In genomic region chr2:157611735-157612134, GRCm38 (mm10) we compare ENCODE assay signal across 20 mouse cellular contexts. TPM values are rescaled to one million over a fixed set of nuclear protein-coding genes. Genes with fewer than 3 reads are reported as not detected.
DNase-seq lines count a peak whose midpoint lies in the region; ATAC-seq and TF ChIP-seq lines count a peak whose summit lies in the region.
"Had no signal": no experiment of that assay in that cellular context is flagged by ENCODE, and none has a peak within 500 bp of the region (broad histone marks: within the 10 kb centered on the region; RNA-seq: fewer than 3 reads in every experiment).

No protein-coding gene starts in this region.

- H3K27me3 ChIP-seq in myocyte (ENCODE audit: control insufficient read depth, insufficient read depth, insufficient read length): peaks cover 35% of the 10 kb centered on the region
- H3K27me3 ChIP-seq: embryonic facial prominence, embryonic 13.5 days; forebrain, embryonic 15.5 days; hindbrain, embryonic 15.5 days; intestine, embryonic 15.5 days had no signal

- no peak overlapping the region for H3K4me3 ChIP-seq in myocyte
- H3K4me3 ChIP-seq: embryonic facial prominence, embryonic 13.5 days; forebrain, embryonic 15.5 days; hindbrain, embryonic 15.5 days; intestine, embryonic 15.5 days had no signal

- H3ac ChIP-seq in myocyte (ENCODE audit: control insufficient read depth, insufficient read length): no peak overlapping the region

- ATAC-seq in cerebellum, adult (ENCODE audit: insufficient number of reproducible peaks, low FRiP score, low TSS enrichment): no peak
- ATAC-seq: activated CD4-positive, CD25-positive, alpha-beta regulatory T cell, adult 4 months; forebrain, embryonic 15.5 days; intestine, embryonic 15.5 days had no signal

- peak; percentile 48 to 62 for DNase-seq in cerebellum, postnatal 10 days
- DNase-seq in gastrocnemius, postnatal 14 days: peak; percentile 40
- no peak for DNase-seq in gastrocnemius, postnatal 25 days
- peak; percentile 62 for DNase-seq in left cerebral cortex, postnatal 4 days
- no peak for DNase-seq in left cerebral cortex, postnatal 10 days (ENCODE audit: extremely low spot score in 1 of 2, low spot score in 2 of 2)
- DNase-seq: adrenal gland, adult 8-10 months; adrenal gland, postnatal 25 days; cerebellum, adult 18-20 months; cerebellum, adult 9-10 months; cerebellum, postnatal 25 days; heart, adult 11 months had no signal

- no peak overlapping the region for H3K4me2 ChIP-seq in myocyte (ENCODE audit: low read depth)
- H3K4me2 ChIP-seq: embryonic facial prominence, embryonic 13.5 days; forebrain, embryonic 15.5 days; heart, embryonic 11.5 days; hindbrain, embryonic 15.5 days; intestine, embryonic 15.5 days had no signal

- no peaks in the 10 kb centered on the region for H3K36me3 ChIP-seq in myocyte (ENCODE audit: control insufficient read depth, insufficient read depth)
- H3K36me3 ChIP-seq: embryonic facial prominence, embryonic 13.5 days; forebrain, embryonic 15.5 days; hindbrain, embryonic 15.5 days; intestine, embryonic 15.5 days had no signal

- H3K79me2 ChIP-seq in myocyte (ENCODE audit: control insufficient read depth, insufficient read depth): no peaks in the 10 kb centered on the region

- TF ChIP-seq POLR2A in myocyte (IDR thresholded peaks at IDR 0.05; ENCODE audit: insufficient read length, low read depth): no peak

- intact Hi-C loops in gastrocnemius, postnatal 14 days (cut with DNase I; ENCODE audit: low total_unique reads): no loop called here
- intact Hi-C loops in left cerebral cortex, postnatal 4 days (cut with DNase I): loop anchor here (5.0 kb wide), 1 partner anchor 726 kb away; no protein-coding TSS in a partner anchor
- intact Hi-C loops in left cerebral cortex, postnatal 10 days (cut with DNase I): no loop called here

TF ChIP-seq in myocyte, 11 proteins besides CTCF, POLR2A, EP300 and RAD21:
- peak; percentile 37 for TF ChIP-seq TCF12 (IDR thresholded peaks at IDR 0.05; ENCODE audit: insufficient read depth, poor library complexity, severe bottlenecking)
- TF ChIP-seq MAX (IDR thresholded peaks at IDR 0.05; ENCODE audit: low read depth): no peak
- no peak for TF ChIP-seq USF1 (IDR thresholded peaks at IDR 0.05; ENCODE audit: low read depth)
- no peak for TF ChIP-seq CEBPB (IDR thresholded peaks at IDR 0.05; ENCODE audit: insufficient read depth, poor library complexity, severe bottlenecking)
- no peak for TF ChIP-seq REST (IDR thresholded peaks at IDR 0.05; ENCODE audit: insufficient read depth, insufficient read length)
- TF ChIP-seq SRF (IDR thresholded peaks at IDR 0.05; ENCODE audit: control insufficient read depth, insufficient read length, low read depth): no peak
- peak in 2 of 3 experiments; percentile 84 to 90 for TF ChIP-seq MYOG (IDR thresholded peaks at IDR 0.05; ENCODE audit: control insufficient read depth in 1 of 3, insufficient read depth in 1 of 3, insufficient read length in 2 of 3, low read depth in 2 of 3)
- peak; percentile 58 for TF ChIP-seq TCF3 (IDR thresholded peaks at IDR 0.05; ENCODE audit: insufficient read length, low read depth)
- no peak for TF ChIP-seq E2F4 (IDR thresholded peaks at IDR 0.05; ENCODE audit: insufficient read depth)
- no peak for TF ChIP-seq POLR2AphosphoS2 (IDR thresholded peaks at IDR 0.05; ENCODE audit: insufficient read length, low read depth)
- TF ChIP-seq MYOD1 (IDR thresholded peaks at IDR 0.05; ENCODE audit: control insufficient read depth in 1 of 3, insufficient read length in 2 of 3, low read depth in 2 of 3): peak in 2 of 3 experiments; percentile 77 to 83
TF ChIP-seq in myocyte: peak in this region for 4.

RNA-seq across cellular contexts. Expression of gene Blcap, which starts 40.7 kb away (rescaled TPM):
- total RNA-seq in gastrocnemius, postnatal 14 days (2021): 10 to 100 TPM; 15.8 to 16.7 TPM
- 10 to 100 TPM; 19.2 to 20.7 TPM for total RNA-seq in gastrocnemius, postnatal 25 days (2021)
- 100 to 1,000 TPM; 161 to 182 TPM for total RNA-seq in left cerebral cortex, postnatal 4 days (2021)
- total RNA-seq in left cerebral cortex, postnatal 10 days (2021): 100 to 1,000 TPM; 136 TPM
- 27.1 TPM for polyA plus RNA-seq in myocyte (2012; fragmentation: generic; extraction: Trizol)

RNA-seq across cellular contexts. Expression of gene Nnat, which starts 51.9 kb away (rescaled TPM):
- total RNA-seq in gastrocnemius, postnatal 14 days (2021): 1 to 10 TPM; 1.4 to 5.4 TPM
- total RNA-seq in gastrocnemius, postnatal 25 days (2021): 10 to 100 TPM in 1 of 2 experiments, 1 to 10 TPM in 1; 1.3 to 49.1 TPM
- total RNA-seq in left cerebral cortex, postnatal 4 days (2021): 1,000 to 10,000 TPM; 1,316 to 1,920 TPM
- 100 to 1,000 TPM; 562 to 692 TPM for total RNA-seq in left cerebral cortex, postnatal 10 days (2021)
- polyA plus RNA-seq in myocyte (2012; fragmentation: generic; extraction: Trizol): 1.1 TPM
- total RNA-seq: hematopoietic stem cell, adult 5-6 weeks had no signal

Comparison
In these comparisons a context has a peak if more than half of its experiments do, and no peak if none do; other contexts are left out.
1. DNase-seq: peak in cerebellum, postnatal 10 days (2 of 2), gastrocnemius, postnatal 14 days (single experiment) and left cerebral cortex, postnatal 4 days (single experiment); none in gastrocnemius, postnatal 25 days (single experiment) and left cerebral cortex, postnatal 10 days (0 of 2).
2. RNA of gene Blcap, which starts 40.7 kb away (total RNA-seq): 161 to 182 TPM in left cerebral cortex, postnatal 4 days and 136 TPM in left cerebral cortex, postnatal 10 days; 19.2 to 20.7 TPM in gastrocnemius, postnatal 25 days and 15.8 to 16.7 TPM in gastrocnemius, postnatal 14 days; every median in the first group is over 4 times any median in the second.
3. RNA of gene Nnat, which starts 51.9 kb away (total RNA-seq): 1,316 to 1,920 TPM in left cerebral cortex, postnatal 4 days and 562 to 692 TPM in left cerebral cortex, postnatal 10 days; 1.3 to 49.1 TPM in gastrocnemius, postnatal 25 days and 1.4 to 5.4 TPM in gastrocnemius, postnatal 14 days; every median in the first group is over 10 times any median in the second.